Mouse (Mus musculus) cerebellum, adult 2 months (tissue): ENCODE measurements at regions not wholly inside any gene's neighbourhood (a gene's known extent, or its start where the extent isn't known, plus 50 kb on each side); places are given as distances from the start of the nearest gene placed in this dataset.

Experiments used
- CTCF ChIP-seq: fragments of 200-500 bp; IDR thresholded peaks from 2 replicates; pipeline ENCODE4 v1.5.1; 2011; ENCODE audit warnings: low read depth, mild to moderate bottlenecking, control low read depth, low read length, moderate library complexity, borderline replicate concordance; ENCODE audit not compliant: insufficient read depth
- POLR2A ChIP-seq: fragments of 200-500 bp; IDR thresholded peaks from 2 replicates; pipeline ENCODE4 v1.6.1; 2011; ENCODE audit warnings: low read length, control low read depth, borderline replicate concordance; ENCODE audit not compliant: insufficient read depth

- TF ChIP-seq CTCF (no peak), POLR2A (no peak)
These were observed 112.9 kb downstream of the Kcns3 start for GRCm38 (mm10) chr12:11037951-11038350.
